Mouse (Mus musculus): ENCODE measurements around the gene Pls1. TPM values are rescaled to one million over a fixed set of nuclear protein-coding genes. Genes with fewer than 3 reads are reported as not detected.

Pls1 gene
- polyA plus RNA-seq, 1 experiment from 2014 or later: 20.6 TPM

- TF ChIP-seq CTCF (IDR thresholded peaks at IDR 0.05; ENCODE audit: low read depth) (no peak), EP300 (IDR thresholded peaks at IDR 0.05; ENCODE audit: low read depth) (no peak)
- H3K4me2 ChIP-seq (ENCODE audit: low read depth, low read length): no peak overlapping the region
- no peak for ATAC-seq
- no peak overlapping the region for H3K4me3 ChIP-seq (ENCODE audit: low read depth, low read length)
- H3K9ac ChIP-seq (replicated peaks): no peak overlapping the region
- no peaks in the 10 kb centered on the region for H3K36me3 ChIP-seq (replicated peaks; ENCODE audit: insufficient read depth, low read length)
- H3K4me1 ChIP-seq (ENCODE audit: insufficient read depth): peaks cover 18% of the 10 kb centered on the region
- no peak for DNase-seq
- no peaks in the 10 kb centered on the region for H3K9me3 ChIP-seq (ENCODE audit: low read length)
- no peaks in the 10 kb centered on the region for H3K27me3 ChIP-seq (ENCODE audit: insufficient read depth, low read length)
- peak overlapping the region; percentile 49; the same call in 1 of the 2 replicates for H3K27ac ChIP-seq (ENCODE audit: low read depth)
- 67% methylated on average over 2 of the region's 2 CpGs for WGBS (ENCODE audit: insufficient replicate concordance)
Measured at GRCm38 (mm10) chr9:95854891-95855290, 9.8 kb upstream of the Pls1 start.

GRCm38 (mm10) chr9:95852896-95853295 is 7.8 kb upstream of the Pls1 start:
- no peak overlapping the region for H3K9ac ChIP-seq (replicated peaks)
- TF ChIP-seq EP300 (IDR thresholded peaks at IDR 0.05; ENCODE audit: low read depth) (no peak), CTCF (IDR thresholded peaks at IDR 0.05; ENCODE audit: low read depth) (peak; percentile 93)
- no peak overlapping the region for H3K27ac ChIP-seq (ENCODE audit: low read depth)
- peaks cover 18% of the 10 kb centered on the region for H3K4me1 ChIP-seq (ENCODE audit: insufficient read depth)
- ATAC-seq: no peak
- H3K36me3 ChIP-seq (replicated peaks; ENCODE audit: insufficient read depth, low read length): no peaks in the 10 kb centered on the region
- no peak overlapping the region for H3K4me2 ChIP-seq (ENCODE audit: low read depth, low read length)
- H3K27me3 ChIP-seq (ENCODE audit: insufficient read depth, low read length): no peaks in the 10 kb centered on the region
- no peaks in the 10 kb centered on the region for H3K9me3 ChIP-seq (ENCODE audit: low read length)
- WGBS (ENCODE audit: insufficient replicate concordance): 22% methylated on average over 4 of the region's 4 CpGs
- DNase-seq: peak; percentile 84
- H3K4me3 ChIP-seq (ENCODE audit: low read depth, low read length): no peak overlapping the region

GRCm38 (mm10) chr9:95851671-95852070 is 6.6 kb upstream of the Pls1 start:
- Histone ChIP-seq H3K9ac (replicated peaks) (no peak overlapping the region), H3K4me2 (ENCODE audit: low read depth, low read length) (no peak overlapping the region), H3K4me1 (ENCODE audit: insufficient read depth) (peaks cover 13% of the 10 kb centered on the region), H3K27ac (ENCODE audit: low read depth) (no peak overlapping the region), H3K36me3 (replicated peaks; ENCODE audit: insufficient read depth, low read length) (no peaks in the 10 kb centered on the region), H3K9me3 (ENCODE audit: low read length) (no peaks in the 10 kb centered on the region), H3K27me3 (ENCODE audit: insufficient read depth, low read length) (no peaks in the 10 kb centered on the region), H3K4me3 (ENCODE audit: low read depth, low read length) (no peak overlapping the region)
- ATAC-seq: no peak
- DNase-seq: no peak
- no peak for TF ChIP-seq CTCF (IDR thresholded peaks at IDR 0.05; ENCODE audit: low read depth)
- no peak for TF ChIP-seq EP300 (IDR thresholded peaks at IDR 0.05; ENCODE audit: low read depth)
- WGBS (ENCODE audit: insufficient replicate concordance): 71% methylated on average over 11 of the region's 11 CpGs

- Histone ChIP-seq H3K4me2 (ENCODE audit: low read depth, low read length) (peak overlapping the region; percentile 70), H3K27ac (ENCODE audit: low read depth) (0 out of 2 replicates have a peak overlapping the region, but pooled peaks have one; percentile 5), H3K9me3 (ENCODE audit: low read length) (no peaks in the 10 kb centered on the region), H3K9ac (replicated peaks) (no peak overlapping the region), H3K4me3 (ENCODE audit: low read depth, low read length) (no peak overlapping the region), H3K27me3 (ENCODE audit: insufficient read depth, low read length) (peaks cover 19% of the 10 kb centered on the region), H3K4me1 (ENCODE audit: insufficient read depth) (peaks cover 6% of the 10 kb centered on the region; the same call in 1 of the 2 replicates), H3K36me3 (replicated peaks; ENCODE audit: insufficient read depth, low read length) (no peaks in the 10 kb centered on the region)
- DNase-seq (peak; percentile 27), ATAC-seq (peak; percentile 80)
- TF ChIP-seq EP300 (IDR thresholded peaks at IDR 0.05; ENCODE audit: low read depth) (no peak), CTCF (IDR thresholded peaks at IDR 0.05; ENCODE audit: low read depth) (no peak)
- WGBS (ENCODE audit: insufficient replicate concordance): 50% methylated on average over 4 of the region's 4 CpGs
Measured at GRCm38 (mm10) chr9:95845711-95846110, 600 bp upstream of the Pls1 start.

GRCm38 (mm10) chr9:95839424-95839823 is 5.7 kb downstream of the Pls1 start:
- H3K27ac ChIP-seq (ENCODE audit: low read depth): no peak overlapping the region
- 69% methylated on average over 3 of the region's 3 CpGs for WGBS (ENCODE audit: insufficient replicate concordance)

GRCm38 (mm10) chr9:95835741-95836140 is 9.4 kb downstream of the Pls1 start:
- Histone ChIP-seq H3K4me1 (ENCODE audit: insufficient read depth) (no peaks in the 10 kb centered on the region; the same call in 1 of the 2 replicates), H3K4me2 (ENCODE audit: low read depth, low read length) (no peak overlapping the region), H3K27ac (ENCODE audit: low read depth) (no peak overlapping the region), H3K9ac (replicated peaks) (no peak overlapping the region), H3K4me3 (ENCODE audit: low read depth, low read length) (no peak overlapping the region), H3K36me3 (replicated peaks; ENCODE audit: insufficient read depth, low read length) (no peaks in the 10 kb centered on the region), H3K9me3 (ENCODE audit: low read length) (no peaks in the 10 kb centered on the region), H3K27me3 (ENCODE audit: insufficient read depth, low read length) (no peaks in the 10 kb centered on the region)
- TF ChIP-seq EP300 (IDR thresholded peaks at IDR 0.05; ENCODE audit: low read depth) (no peak), CTCF (IDR thresholded peaks at IDR 0.05; ENCODE audit: low read depth) (no peak)
- ATAC-seq (no peak), DNase-seq (no peak)
- 70% methylated on average over 10 of the region's 10 CpGs for WGBS (ENCODE audit: insufficient replicate concordance)

More at GRCm38 (mm10) chr9:95839424-95839823, 5.7 kb downstream of the Pls1 start:
- DNase-seq: no peak
- Histone ChIP-seq H3K27me3 (ENCODE audit: insufficient read depth, low read length) (peaks cover 11% of the 10 kb centered on the region), H3K9ac (replicated peaks) (no peak overlapping the region), H3K9me3 (ENCODE audit: low read length) (no peaks in the 10 kb centered on the region), H3K36me3 (replicated peaks; ENCODE audit: insufficient read depth, low read length) (no peaks in the 10 kb centered on the region), H3K4me1 (ENCODE audit: insufficient read depth) (no peaks in the 10 kb centered on the region; the same call in 1 of the 2 replicates), H3K4me3 (ENCODE audit: low read depth, low read length) (no peak overlapping the region), H3K4me2 (ENCODE audit: low read depth, low read length) (no peak overlapping the region)
- TF ChIP-seq EP300 (IDR thresholded peaks at IDR 0.05; ENCODE audit: low read depth) (no peak), CTCF (IDR thresholded peaks at IDR 0.05; ENCODE audit: low read depth) (no peak)
- ATAC-seq: no peak

Measured in liver, postnatal 0 days (tissue).